Mouse (Mus musculus) liver (tissue): ENCODE data around the gene B9d2.

Experiments
- DNase-seq: peaks from one replicate; pipeline ENCODE4 v3.0.0-alpha.2; 2020; ENCODE audit warnings: mixed read lengths

B9d2 gene

DNA sequence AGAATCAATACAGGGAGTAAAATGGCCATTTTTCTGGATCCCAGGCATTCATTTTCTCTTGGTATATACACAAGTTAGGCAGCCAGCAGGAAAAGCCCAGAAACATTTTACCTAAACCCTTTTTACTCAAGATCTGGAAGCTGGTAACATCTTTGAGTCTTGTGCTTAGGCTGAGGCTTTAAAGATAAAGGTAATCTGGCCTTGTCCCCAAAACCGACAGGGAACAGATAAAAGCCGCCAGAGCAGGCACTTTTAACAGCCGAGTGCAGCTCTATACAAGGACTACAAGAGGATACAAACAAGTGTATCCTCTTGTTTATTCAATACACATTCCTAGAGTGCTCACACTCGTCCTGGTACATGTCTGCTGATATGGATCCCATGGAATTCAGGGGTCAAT lies 54.4 kb downstream of the B9d2 start:
- DNase-seq, result no peak
